ENCODE assay signal across 9 mouse cellular contexts in genomic region chr19:40544856-40545255, GRCm38 (mm10). TPM values are rescaled to one million over a fixed set of nuclear protein-coding genes. Genes with fewer than 3 reads are reported as not detected.
DNase-seq lines count a peak whose midpoint lies in the region; ATAC-seq lines count a peak whose summit lies in the region.
"Had no signal": no experiment of that assay in that cellular context is flagged by ENCODE, and none has a peak within 500 bp of the region (broad histone marks: within the 10 kb centered on the region; RNA-seq: fewer than 3 reads in every experiment).

No protein-coding gene starts in this region.

- H3K4me2 ChIP-seq in forebrain, embryonic 14.5 days (ENCODE audit: low read length), result no peak overlapping the region
- no peak overlapping the region for H3K4me2 ChIP-seq in intestine, embryonic 14.5 days (ENCODE audit: low read length)
- H3K4me2 ChIP-seq in midbrain, embryonic 16.5 days (ENCODE audit: low read length), result no peak overlapping the region
- H3K4me2 ChIP-seq: embryonic facial prominence, embryonic 12.5 days had no signal

- H3K36me3 ChIP-seq in forebrain, embryonic 14.5 days (ENCODE audit: control insufficient read depth, insufficient read depth, low read length), result no peaks in the 10 kb centered on the region
- no peaks in the 10 kb centered on the region for H3K36me3 ChIP-seq in intestine, embryonic 14.5 days (ENCODE audit: control insufficient read depth, insufficient read depth, low read length)
- H3K36me3 ChIP-seq in midbrain, embryonic 16.5 days (ENCODE audit: control insufficient read depth, insufficient read depth, low read length), result no peaks in the 10 kb centered on the region
- H3K36me3 ChIP-seq: embryonic facial prominence, embryonic 12.5 days had no signal

- intact Hi-C loops in left cerebral cortex, postnatal 4 days (cut with DNase I), result loop anchor here (5.0 to 10.0 kb wide), 4 partner anchors 153 to 1560 kb away; no protein-coding TSS in a partner anchor

- H3K4me3 ChIP-seq in forebrain, embryonic 14.5 days (ENCODE audit: low read depth, low read length), result no peak overlapping the region
- H3K4me3 ChIP-seq in intestine, embryonic 14.5 days (ENCODE audit: low read depth, low read length), result no peak overlapping the region
- no peak overlapping the region for H3K4me3 ChIP-seq in midbrain, embryonic 16.5 days (ENCODE audit: low read depth, low read length)
- H3K4me3 ChIP-seq: embryonic facial prominence, embryonic 12.5 days had no signal

- H3K9ac ChIP-seq in forebrain, embryonic 14.5 days (ENCODE audit: low read length), result no peak overlapping the region
- H3K9ac ChIP-seq in intestine, embryonic 14.5 days (ENCODE audit: low read length), result no peak overlapping the region
- no peak overlapping the region for H3K9ac ChIP-seq in midbrain, embryonic 16.5 days (ENCODE audit: low read depth, low read length)
- H3K9ac ChIP-seq: embryonic facial prominence, embryonic 12.5 days had no signal

- no peaks in the 10 kb centered on the region for H3K9me3 ChIP-seq in forebrain, embryonic 14.5 days (replicated peaks; ENCODE audit: control insufficient read depth, low read length)
- no peaks in the 10 kb centered on the region for H3K9me3 ChIP-seq in intestine, embryonic 14.5 days (ENCODE audit: control insufficient read depth, low read length)
- no peaks in the 10 kb centered on the region for H3K9me3 ChIP-seq in midbrain, embryonic 16.5 days (replicated peaks; ENCODE audit: control insufficient read depth, low read length, poor library complexity, severe bottlenecking)
- H3K9me3 ChIP-seq: embryonic facial prominence, embryonic 12.5 days had no signal

- no peaks in the 10 kb centered on the region for H3K4me1 ChIP-seq in forebrain, embryonic 14.5 days (ENCODE audit: control insufficient read depth, insufficient read depth, low read length)
- H3K4me1 ChIP-seq in intestine, embryonic 14.5 days (replicated peaks; ENCODE audit: control insufficient read depth, insufficient read depth, low read length), result no peaks in the 10 kb centered on the region
- peaks cover 3% of the 10 kb centered on the region; the same call in 1 of the 2 replicates for H3K4me1 ChIP-seq in midbrain, embryonic 16.5 days (ENCODE audit: control insufficient read depth, insufficient read depth, low read length)

- ATAC-seq in cerebellum, adult (ENCODE audit: insufficient number of reproducible peaks, low FRiP score, low TSS enrichment), result peak; percentile 61; the same call in 1 of the 2 replicates
- peak; percentile 88 for ATAC-seq in forebrain, embryonic 14.5 days
- ATAC-seq in intestine, embryonic 14.5 days (replicated peaks; ENCODE audit: low FRiP score, low TSS enrichment, low read depth), result peak; percentile 77; the same call in 1 of the 2 replicates
- ATAC-seq in midbrain, embryonic 16.5 days, result peak; percentile 90

- no peak overlapping the region for H3K27ac ChIP-seq in forebrain, embryonic 14.5 days (ENCODE audit: low read depth, low read length)
- H3K27ac ChIP-seq in intestine, embryonic 14.5 days (ENCODE audit: low read depth), result no peak overlapping the region
- H3K27ac ChIP-seq in midbrain, embryonic 16.5 days (ENCODE audit: low read length), result no peak overlapping the region
- H3K27ac ChIP-seq: embryonic facial prominence, embryonic 12.5 days had no signal

- 9% methylated on average over 3 of the region's 3 CpGs for WGBS in forebrain, embryonic 14.5 days
- 5% methylated on average over 3 of the region's 3 CpGs for WGBS in intestine, embryonic 14.5 days
- 5% methylated on average over 3 of the region's 3 CpGs for WGBS in midbrain, embryonic 16.5 days

- peak; percentile 35 for DNase-seq in left cerebral cortex, adult 11 months (ENCODE audit: low spot score)
- DNase-seq in left cerebral cortex, adult 8-10 months (ENCODE audit: low spot score in 2 of 2), result no peak
- DNase-seq in forebrain, embryonic 14.5 days (ENCODE audit: low spot score), result peak; percentile 89
- peak; percentile 78 for DNase-seq in intestine, embryonic 14.5 days (ENCODE audit: low spot score)
- DNase-seq in left cerebral cortex, postnatal 4 days, result peak; percentile 68
- peak; percentile 64 for DNase-seq in telencephalon, adult 2 months (ENCODE audit: low read depth, low spot score)

- no peaks in the 10 kb centered on the region for H3K27me3 ChIP-seq in forebrain, embryonic 14.5 days (replicated peaks; ENCODE audit: control insufficient read depth, insufficient read depth, low read length)
- H3K27me3 ChIP-seq in intestine, embryonic 14.5 days (replicated peaks; ENCODE audit: control insufficient read depth, insufficient read depth, low read length), result no peaks in the 10 kb centered on the region
- H3K27me3 ChIP-seq in midbrain, embryonic 16.5 days (ENCODE audit: control insufficient read depth, insufficient read depth, low read depth, low read length), result no peaks in the 10 kb centered on the region

RNA-seq across cellular contexts. Expression of gene Sorbs1, which starts 31.3 kb away (rescaled TPM):
- total RNA-seq in left cerebral cortex, adult 8-10 months (2022), result 100 to 1,000 TPM; 159 to 179 (median 160) TPM
- 61.1 and 83.9 TPM in 2 replicates for polyA plus RNA-seq in forebrain, embryonic 14.5 days (2014; fragmentation: Nextera tagmentation; extraction: Ambion mirVana)
- 88.3 and 88.9 TPM in 2 replicates for polyA plus RNA-seq in intestine, embryonic 14.5 days (2014; fragmentation: Nextera tagmentation; extraction: Ambion mirVana)
- total RNA-seq in left cerebral cortex, postnatal 4 days (2021), result 100 to 1,000 TPM; 141 to 154 TPM
- polyA plus RNA-seq in midbrain, embryonic 16.5 days (2015; fragmentation: Nextera tagmentation; extraction: Ambion mirVana), result 83.3 and 84.6 TPM in 2 replicates

RNA-seq across cellular contexts. Expression of gene Aldh18a1, which starts 43.4 kb away (rescaled TPM):
- 10 to 100 TPM; 17.6 to 27.6 (median 25.3) TPM for total RNA-seq in left cerebral cortex, adult 8-10 months (2022)
- 56.3 and 66.1 TPM in 2 replicates for polyA plus RNA-seq in forebrain, embryonic 14.5 days (2014; fragmentation: Nextera tagmentation; extraction: Ambion mirVana)
- 119 and 127 TPM in 2 replicates for polyA plus RNA-seq in intestine, embryonic 14.5 days (2014; fragmentation: Nextera tagmentation; extraction: Ambion mirVana)
- total RNA-seq in left cerebral cortex, postnatal 4 days (2021), result 10 to 100 TPM; 39.7 to 42.1 TPM
- 58.4 and 59.2 TPM in 2 replicates for polyA plus RNA-seq in midbrain, embryonic 16.5 days (2015; fragmentation: Nextera tagmentation; extraction: Ambion mirVana)

Comparison
In these comparisons a context has a peak if more than half of its experiments do, and no peak if none do; other contexts are left out.
1. DNase-seq: peak in left cerebral cortex, adult 11 months (single experiment), forebrain, embryonic 14.5 days (single experiment), intestine, embryonic 14.5 days (single experiment), left cerebral cortex, postnatal 4 days (single experiment) and telencephalon, adult 2 months (single experiment); none in left cerebral cortex, adult 8-10 months (0 of 2).
2. Peak in every context shown above with its lines, with median percentiles within 50 percentile points of each other: ATAC-seq.